Mouse (Mus musculus) ovary, postnatal 14 days (tissue): ENCODE measurements around the gene Mmab.

ENCODE experiments used
- DNase-seq: peaks from one replicate; pipeline ENCODE4 v3.0.0; 2022; ENCODE audit warnings: low spot score

Gene Mmab

GRCm38 (mm10) chr5:114428621-114429020, 15.2 kb downstream of the Mmab start:
- DNase-seq: no peak

GRCm38 (mm10) chr5:114426732-114427131, 17.1 kb downstream of the Mmab start:
- no peak for DNase-seq

GRCm38 (mm10) chr5:114423961-114424360, 19.9 kb downstream of the Mmab start:
- no peak for DNase-seq

- no peak for DNase-seq
Observed at GRCm38 (mm10) chr5:114422591-114422990, 21.3 kb downstream of the Mmab start.

- no peak for DNase-seq
Observed at GRCm38 (mm10) chr5:114421561-114422298, 22.1 kb downstream of the Mmab start.

- DNase-seq: no peak
Observed at GRCm38 (mm10) chr5:114418541-114418940, 25.3 kb downstream of the Mmab start.

GRCm38 (mm10) chr5:114416855-114417254, 27.0 kb downstream of the Mmab start:
- DNase-seq: no peak

GRCm38 (mm10) chr5:114415606-114416005, 28.3 kb downstream of the Mmab start:
- no peak for DNase-seq

- DNase-seq: no peak
Observed at GRCm38 (mm10) chr5:114413067-114413735, 30.7 kb downstream of the Mmab start.

- DNase-seq: no peak
Observed at GRCm38 (mm10) chr5:114412361-114412998, 31.4 kb downstream of the Mmab start.

GRCm38 (mm10) chr5:114410429-114410828, 33.4 kb downstream of the Mmab start:
- no peak for DNase-seq

GRCm38 (mm10) chr5:114408846-114409245, 35.0 kb downstream of the Mmab start:
- no peak for DNase-seq

- DNase-seq: no peak
Observed at GRCm38 (mm10) chr5:114407810-114408209, 36.0 kb downstream of the Mmab start.

GRCm38 (mm10) chr5:114407269-114407668, 36.6 kb downstream of the Mmab start:
- no peak for DNase-seq

GRCm38 (mm10) chr5:114406592-114406991, 37.3 kb downstream of the Mmab start:
- no peak for DNase-seq

GRCm38 (mm10) chr5:114393169-114393568, 50.7 kb downstream of the Mmab start:
- DNase-seq: no peak

- no peak for DNase-seq
Observed at GRCm38 (mm10) chr5:114384448-114384847, 59.4 kb downstream of the Mmab start.

- no peak for DNase-seq
Observed at GRCm38 (mm10) chr5:114383184-114383904, 60.5 kb downstream of the Mmab start.
